Mouse (Mus musculus) liver, embryonic 13.5 days (tissue): ENCODE measurements around the gene Arid2. TPM values are rescaled to one million over a fixed set of nuclear protein-coding genes. Genes with fewer than 3 reads are reported as not detected.
A peak's percentile ranks its signal among the peaks of the same experiment; 100 is the strongest.
"Not testable (repeated sequence)": the region's sequence is repeated elsewhere in the genome, so short reads cannot be mapped to it uniquely, and the experiment has no call there.

Source experiments
- ATAC-seq: fragments of 200-750 bp; cut with Nextera tagmentation; 2 replicates; pipeline ENCODE4 v1.8.0; 2017; ENCODE audit warnings: low read depth, mild to moderate bottlenecking, moderate number of reproducible peaks, moderate library complexity
- DNase-seq: peaks from one replicate; pipeline ENCODE4 v3.0.0; 2022
- H3K27ac ChIP-seq: fragments of 300-500 bp; sonication (generic); 2 replicates; pipeline ENCODE4 v1.5.1; 2015; ENCODE audit warnings: moderate library complexity, mild to moderate bottlenecking, inconsistent platforms
- H3K27me3 ChIP-seq: fragments of 300-500 bp; sonication (generic); 2 replicates; pipeline ENCODE4 v1.6.1; 2015; ENCODE audit warnings: mild to moderate bottlenecking, inconsistent platforms
- H3K36me3 ChIP-seq: fragments of 300-500 bp; sonication (generic); 2 replicates; pipeline ENCODE4 v1.6.1; 2015; ENCODE audit warnings: mild to moderate bottlenecking, inconsistent platforms
- H3K4me1 ChIP-seq: fragments of 300-500 bp; sonication (generic); replicated peaks from 2 replicates; pipeline ENCODE4 v1.6.1; 2015; ENCODE audit warnings: inconsistent platforms
- H3K4me2 ChIP-seq: fragments of 300-500 bp; sonication (generic); 2 replicates; pipeline ENCODE4 v1.6.1; 2015; ENCODE audit warnings: inconsistent platforms, mild to moderate bottlenecking, moderate library complexity
- H3K4me3 ChIP-seq: fragments of 300-500 bp; sonication (generic); replicated peaks from 2 replicates; pipeline ENCODE4 v1.5.1; 2015; ENCODE audit warnings: mild to moderate bottlenecking, inconsistent platforms
- H3K9ac ChIP-seq: fragments of 300-500 bp; sonication (generic); 2 replicates; pipeline ENCODE4 v1.6.1; 2015; ENCODE audit warnings: mild to moderate bottlenecking, inconsistent platforms
- H3K9me3 ChIP-seq: fragments of 300-500 bp; sonication (generic); replicated peaks from 2 replicates; pipeline ENCODE4 v1.6.1; 2016; ENCODE audit warnings: inconsistent platforms
- WGBS: fragments of 180-500 bp; shearing (Covaris S2); methylation state at CpG from one replicate; pipeline ENCODE4 v1.1.7; 2015; ENCODE audit not compliant: insufficient replicate concordance; 5-methylcytosine and 5-hydroxymethylcytosine counted together
- polyA plus RNA-seq: library from polyadenylated mRNA; unstranded; fragments of >200 nt; fragmentation: Nextera tagmentation; extraction: Ambion mirVana; gene quantifications from 2 replicates; pipeline ENCODE4 v1.2.1, GENCODE M21; 2015

The Arid2 gene
- 7.9 and 9.6 TPM in 2 replicates for polyA plus RNA-seq

GRCm38 (mm10) chr15:96287369-96287975 lies at the start of gene Arid2:
Gene Arid2, plus strand, starts transcription at chr15:96287518.
- peak; percentile 57 for DNase-seq
- Histone ChIP-seq H3K27me3 (no peaks in the 10 kb centered on the region), H3K27ac (peak within 1 kb of the TSS; percentile 98), H3K9ac (peak within 1 kb of the TSS; percentile 98), H3K4me3 (peak within 1 kb of the TSS; percentile 92), H3K9me3 (no peaks in the 10 kb centered on the region), H3K4me2 (peak within 1 kb of the TSS; percentile 90), H3K36me3 (peaks cover 13% of the 10 kb centered on the region; the same call in 1 of the 2 replicates), H3K4me1 (peaks cover 43% of the 10 kb centered on the region)
- ATAC-seq, result peak; percentile 45
- under 1% methylated on average over 52 of the region's 67 CpGs for WGBS

- WGBS, result 48% methylated on average over 4 of the region's 4 CpGs
- H3K4me1 ChIP-seq, result peaks cover 21% of the 10 kb centered on the region
- no peaks in the 10 kb centered on the region for H3K9me3 ChIP-seq
- DNase-seq, result peak; percentile 43
- H3K27ac ChIP-seq, result no peak overlapping the region
- H3K4me2 ChIP-seq, result no peak overlapping the region; the same call in 1 of the 2 replicates
- H3K9ac ChIP-seq, result no peak overlapping the region
- ATAC-seq, result peak; percentile 88
- 0 out of 2 replicates have a peak, but pooled peaks cover 3% of the 10 kb centered on the region for H3K27me3 ChIP-seq
- H3K4me3 ChIP-seq, result no peak overlapping the region
- H3K36me3 ChIP-seq, result no peaks in the 10 kb centered on the region
Observed at GRCm38 (mm10) chr15:96238071-96238470, 49.2 kb upstream of the Arid2 start.

- DNase-seq, result no peak
- H3K4me2 ChIP-seq, result no peak overlapping the region
- WGBS, result 68% methylated on average over 6 of the region's 6 CpGs
Observed at GRCm38 (mm10) chr15:96244171-96244570, 43.1 kb upstream of the Arid2 start.

GRCm38 (mm10) chr15:96244715-96245114 lies 42.6 kb upstream of the Arid2 start:
- not testable (repeated sequence) for H3K9me3 ChIP-seq, DNase-seq, H3K27me3 ChIP-seq, H3K4me2 ChIP-seq, H3K9ac ChIP-seq, H3K4me1 ChIP-seq, H3K4me3 ChIP-seq, H3K36me3 ChIP-seq, ATAC-seq, H3K27ac ChIP-seq
- WGBS, result 72% methylated on average over 10 of the region's 10 CpGs

More at GRCm38 (mm10) chr15:96244171-96244570, 43.1 kb upstream of the Arid2 start:
- Histone ChIP-seq H3K9ac (no peak overlapping the region), H3K4me3 (no peak overlapping the region), H3K9me3 (no peaks in the 10 kb centered on the region), H3K36me3 (no peaks in the 10 kb centered on the region), H3K27me3 (no peaks in the 10 kb centered on the region), H3K4me1 (0 out of 2 replicates have a peak, but pooled peaks cover 3% of the 10 kb centered on the region), H3K27ac (no peak overlapping the region)
- no peak for ATAC-seq

- H3K4me2 ChIP-seq, result peak overlapping the region; percentile 44
- no peaks in the 10 kb centered on the region for H3K9me3 ChIP-seq
- H3K36me3 ChIP-seq, result no peaks in the 10 kb centered on the region
- WGBS, result 6% methylated on average over 7 of the region's 7 CpGs
- H3K4me1 ChIP-seq, result no peaks in the 10 kb centered on the region
- ATAC-seq (no peak), DNase-seq (no peak)
- H3K27ac ChIP-seq, result no peak overlapping the region
- peaks cover 18% of the 10 kb centered on the region for H3K27me3 ChIP-seq
- H3K9ac ChIP-seq, result no peak overlapping the region
- 0 out of 2 replicates have a peak overlapping the region, but pooled peaks have one; percentile 5 for H3K4me3 ChIP-seq
Observed at GRCm38 (mm10) chr15:96253827-96254226, 33.5 kb upstream of the Arid2 start.

GRCm38 (mm10) chr15:96254356-96254755 lies 33.0 kb upstream of the Arid2 start:
- Histone ChIP-seq H3K9me3 (no peaks in the 10 kb centered on the region), H3K4me2 (peak overlapping the region; percentile 44), H3K27me3 (peaks cover 18% of the 10 kb centered on the region), H3K9ac (no peak overlapping the region), H3K36me3 (no peaks in the 10 kb centered on the region), H3K27ac (no peak overlapping the region), H3K4me3 (0 out of 2 replicates have a peak overlapping the region, but pooled peaks have one; percentile 5), H3K4me1 (no peaks in the 10 kb centered on the region)
- DNase-seq (no peak), ATAC-seq (no peak)
- 8% methylated on average over 17 of the region's 17 CpGs for whole genome bisulfite sequencing

GRCm38 (mm10) chr15:96257781-96258180 lies 29.5 kb upstream of the Arid2 start:
- H3K27ac ChIP-seq, result no peak overlapping the region
- peaks cover 10% of the 10 kb centered on the region; the same call in 1 of the 2 replicates for H3K9me3 ChIP-seq
- no peak for ATAC-seq
- H3K9ac ChIP-seq, result no peak overlapping the region
- H3K27me3 ChIP-seq, result peaks cover 18% of the 10 kb centered on the region
- H3K36me3 ChIP-seq, result no peaks in the 10 kb centered on the region
- DNase-seq, result no peak
- H3K4me2 ChIP-seq, result no peak overlapping the region
- no peak overlapping the region for H3K4me3 ChIP-seq
- H3K4me1 ChIP-seq, result no peaks in the 10 kb centered on the region
- WGBS, result 45% methylated on average over 5 of the region's 5 CpGs

- Histone ChIP-seq H3K4me2 (no peak overlapping the region), H3K27me3 (no peaks in the 10 kb centered on the region), H3K4me1 (no peaks in the 10 kb centered on the region; the same call in 1 of the 2 replicates), H3K27ac (no peak overlapping the region), H3K36me3 (peaks cover 18% of the 10 kb centered on the region), H3K9ac (no peak overlapping the region), H3K4me3 (no peak overlapping the region), H3K9me3 (peaks cover 13% of the 10 kb centered on the region; the same call in 1 of the 2 replicates)
- WGBS, result 78% methylated on average over 3 of the region's 3 CpGs
- no peak for DNase-seq
- no peak for ATAC-seq
Observed at GRCm38 (mm10) chr15:96264614-96265013, 22.7 kb upstream of the Arid2 start.

- ATAC-seq, result no peak
- Histone ChIP-seq H3K4me2 (no peak overlapping the region), H3K9me3 (0 out of 2 replicates have a peak, but pooled peaks cover 4% of the 10 kb centered on the region), H3K27ac (no peak overlapping the region), H3K36me3 (peaks cover 25% of the 10 kb centered on the region), H3K9ac (no peak overlapping the region), H3K4me3 (no peak overlapping the region), H3K4me1 (peaks cover 5% of the 10 kb centered on the region; the same call in 1 of the 2 replicates), H3K27me3 (no peaks in the 10 kb centered on the region)
- WGBS, result 78% methylated on average over 9 of the region's 9 CpGs
- no peak for DNase-seq
Observed at GRCm38 (mm10) chr15:96267933-96268332, 19.4 kb upstream of the Arid2 start.

- no peak overlapping the region for H3K9ac ChIP-seq
- peaks cover 26% of the 10 kb centered on the region for H3K36me3 ChIP-seq
- WGBS, result 88% methylated on average over 9 of the region's 9 CpGs
- H3K27me3 ChIP-seq, result no peaks in the 10 kb centered on the region
- no peak for DNase-seq
- 0 out of 2 replicates have a peak, but pooled peaks cover 4% of the 10 kb centered on the region for H3K9me3 ChIP-seq
- no peak overlapping the region for H3K4me3 ChIP-seq
- no peak for ATAC-seq
- peaks cover 5% of the 10 kb centered on the region; the same call in 1 of the 2 replicates for H3K4me1 ChIP-seq
- H3K4me2 ChIP-seq, result no peak overlapping the region
- H3K27ac ChIP-seq, result no peak overlapping the region
Observed at GRCm38 (mm10) chr15:96268610-96269009, 18.7 kb upstream of the Arid2 start.

GRCm38 (mm10) chr15:96269402-96269801 lies 17.9 kb upstream of the Arid2 start:
- Histone ChIP-seq H3K4me2 (no peak overlapping the region), H3K9me3 (0 out of 2 replicates have a peak, but pooled peaks cover 4% of the 10 kb centered on the region), H3K36me3 (peaks cover 26% of the 10 kb centered on the region), H3K4me3 (no peak overlapping the region), H3K27me3 (no peaks in the 10 kb centered on the region), H3K4me1 (peaks cover 9% of the 10 kb centered on the region), H3K9ac (no peak overlapping the region), H3K27ac (no peak overlapping the region)
- WGBS, result 90% methylated on average over 4 of the region's 4 CpGs
- ATAC-seq (no peak), DNase-seq (no peak)
